Mouse (Mus musculus): ENCODE measurements around the gene Ltv1. TPM values are rescaled to one million over a fixed set of nuclear protein-coding genes. Genes with fewer than 3 reads are reported as not detected.

Gene Ltv1
- 10 to 100 TPM; 22.4 to 27.8 TPM for total RNA-seq (2021)
- long read RNA-seq, experiment 1, transcript Ltv1-201 (11 exons, 2,297 nt) = major isoform, 17 of 20 reads
- long read RNA-seq, experiment 1, partial matches to known transcripts = 2 of 20 reads
- long read RNA-seq, experiment 1, other reads (novel, unspliced or antisense) = 1 of 20 reads
- long read RNA-seq, experiment 2, transcript Ltv1-201 (11 exons, 2,297 nt) = major isoform, 39 of 41 reads
- long read RNA-seq, experiment 2, partial matches to known transcripts = 2 of 41 reads
- long read RNA-seq, experiment 2, other reads (novel, unspliced or antisense) = 0 of 41 reads

GRCm38 (mm10) chr10:13192731-13193351 is at the start of gene Ltv1:
Gene Ltv1, minus strand, starts transcription at chr10:13193168.
- peak; percentile 87 to 95 for DNase-seq
- intact Hi-C loops (cut with DNase I) = loop anchor here (10.0 kb wide), 2 partner anchors 178 to 1512 kb away; partner anchors contain the start of genes Nmbr and Vta1

DNA sequence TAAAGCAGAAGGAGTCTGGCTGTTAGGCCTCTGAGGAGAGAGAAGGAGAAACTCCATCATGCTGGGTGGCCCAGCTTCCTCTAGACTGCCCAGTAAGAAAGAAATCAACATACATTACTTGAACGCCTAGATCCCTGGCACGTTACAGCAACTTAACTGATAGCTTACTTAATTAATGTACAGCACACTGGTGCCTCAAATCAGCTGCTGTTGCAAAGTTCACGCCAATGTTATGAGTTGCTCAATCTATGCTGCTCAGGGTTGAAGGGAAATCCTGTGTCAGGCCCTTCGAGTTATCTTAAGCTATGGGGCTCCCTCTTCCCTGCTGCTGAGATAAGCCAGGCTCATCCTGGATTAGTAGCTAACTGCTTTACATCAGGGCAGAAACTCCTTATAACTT is 47.5 kb upstream of the Ltv1 start:
- intact Hi-C loops (cut with DNase I) = no loop called here
- DNase-seq = no peak

- DNase-seq = no peak
- intact Hi-C loops (cut with DNase I) = no loop called here
Measured at GRCm38 (mm10) chr10:13238188-13238587, 45.2 kb upstream of the Ltv1 start.

DNA sequence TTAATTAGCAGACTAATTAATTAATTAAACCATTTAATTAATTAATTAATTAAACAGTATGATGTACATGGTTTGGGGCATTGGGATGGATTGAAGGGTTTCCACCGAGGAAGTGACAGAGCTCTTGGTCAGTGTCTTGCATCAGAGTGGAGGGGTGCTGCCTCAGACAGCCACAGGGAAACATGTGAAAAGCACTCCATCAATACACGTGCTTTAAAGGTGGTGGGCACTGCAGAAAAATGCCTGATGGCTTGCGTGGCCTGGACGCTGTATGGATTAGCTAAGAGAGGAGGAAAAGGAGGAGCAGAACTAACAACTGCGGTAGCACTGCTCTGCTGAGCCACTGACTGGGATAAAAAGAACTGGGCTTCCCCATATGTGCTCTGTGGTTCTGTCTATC is 43.9 kb upstream of the Ltv1 start:
- intact Hi-C loops (cut with DNase I) = no loop called here
- no peak for DNase-seq

DNA sequence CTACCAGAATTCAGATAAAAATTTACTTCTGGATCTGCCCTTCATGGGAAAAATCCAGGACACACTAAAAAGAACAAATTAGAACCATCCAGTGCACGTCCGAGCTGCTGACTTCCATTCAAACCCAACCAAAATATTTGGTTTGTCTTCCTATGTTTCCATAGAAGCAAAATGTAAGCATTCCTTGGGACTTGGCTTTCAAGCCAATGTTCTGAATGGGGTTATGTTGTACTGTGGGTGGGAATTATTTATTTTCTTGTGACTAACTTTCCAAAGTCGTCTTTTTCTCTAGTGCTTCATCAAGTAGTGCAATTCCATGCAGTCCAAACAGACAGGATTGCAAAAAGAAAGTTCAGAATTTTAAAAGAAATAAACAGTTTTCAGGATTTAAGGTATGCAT is 41.5 kb upstream of the Ltv1 start:
- DNase-seq = no peak
- intact Hi-C loops (cut with DNase I) = no loop called here

DNA sequence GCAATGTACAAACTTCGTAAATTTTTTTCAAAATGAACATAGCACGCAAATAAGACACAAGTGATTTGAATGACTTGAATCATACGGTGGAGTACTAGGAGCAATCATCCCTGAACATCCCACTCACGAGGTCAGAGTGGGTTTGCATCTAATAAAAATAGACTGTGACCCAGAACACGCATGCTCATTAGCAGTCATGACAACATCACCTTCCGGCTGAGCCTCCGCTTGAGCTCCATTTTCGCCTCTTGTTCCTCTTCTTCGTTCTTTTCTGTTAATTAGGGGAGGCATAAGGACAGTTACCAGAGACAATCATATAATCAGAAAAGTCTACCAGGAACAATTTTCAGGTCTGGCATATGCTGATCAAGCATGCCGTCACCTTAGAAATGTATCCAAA is 41.0 kb upstream of the Ltv1 start:
- DNase-seq = no peak
- intact Hi-C loops (cut with DNase I) = no loop called here

DNA sequence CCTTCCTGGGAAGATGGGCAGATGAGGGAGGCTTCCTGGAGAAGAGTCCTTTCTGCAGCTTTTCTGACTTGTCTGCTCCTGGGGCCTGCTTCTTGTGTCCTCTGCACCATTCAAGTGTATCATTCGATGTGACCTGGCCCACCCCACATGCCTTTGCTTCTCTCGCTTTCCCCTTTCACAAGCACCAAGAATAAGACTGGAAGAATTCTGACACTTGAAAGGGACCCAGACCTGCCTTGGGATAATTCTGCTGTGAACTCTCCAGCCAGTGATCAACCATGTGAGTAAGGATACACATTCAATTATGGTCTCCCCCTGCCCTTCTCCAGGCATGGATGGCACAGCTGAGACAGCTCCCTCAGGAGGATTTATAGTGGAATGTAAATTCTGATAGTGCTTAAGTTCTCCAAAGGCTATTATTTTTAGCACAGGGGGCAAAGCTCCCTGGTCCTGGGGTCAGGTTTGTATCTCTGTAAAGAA is 40.2 kb upstream of the Ltv1 start:
- intact Hi-C loops (cut with DNase I) = no loop called here
- DNase-seq = no peak

DNA sequence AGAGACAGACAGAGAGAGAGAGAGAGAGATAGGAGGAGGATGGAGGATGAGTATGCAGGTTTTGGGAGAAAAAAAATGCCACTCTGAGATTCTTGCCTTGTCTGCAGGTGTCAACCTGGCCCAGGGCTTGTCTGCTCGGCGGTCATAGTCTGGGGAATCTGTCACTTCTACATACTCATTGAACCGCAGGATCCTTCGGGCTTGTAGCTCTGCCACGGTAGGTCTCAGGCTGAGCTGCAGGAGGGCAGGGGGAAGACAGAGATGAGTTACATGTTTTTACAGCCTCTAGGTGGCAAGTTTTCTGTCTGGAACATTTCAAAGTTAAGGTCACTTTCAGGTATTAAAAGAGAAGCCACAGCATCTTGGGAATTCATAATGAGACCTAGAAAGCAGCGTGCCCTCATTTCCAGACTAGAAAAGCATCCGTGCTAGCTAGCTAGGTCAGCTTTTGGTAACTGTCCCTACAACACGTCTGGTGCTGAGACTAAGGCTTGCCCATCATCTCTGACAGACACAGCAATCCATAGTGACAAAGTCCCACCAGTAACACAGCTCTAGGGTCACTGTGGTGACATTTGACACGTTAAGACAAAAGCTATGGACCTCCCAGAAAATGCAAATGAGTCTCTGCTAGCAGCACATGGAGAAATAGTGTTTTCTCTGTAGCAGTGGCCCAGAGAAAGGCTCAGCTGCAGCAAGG is 39.6 kb upstream of the Ltv1 start:
- intact Hi-C loops (cut with DNase I) = no loop called here
- no peak for DNase-seq

DNA sequence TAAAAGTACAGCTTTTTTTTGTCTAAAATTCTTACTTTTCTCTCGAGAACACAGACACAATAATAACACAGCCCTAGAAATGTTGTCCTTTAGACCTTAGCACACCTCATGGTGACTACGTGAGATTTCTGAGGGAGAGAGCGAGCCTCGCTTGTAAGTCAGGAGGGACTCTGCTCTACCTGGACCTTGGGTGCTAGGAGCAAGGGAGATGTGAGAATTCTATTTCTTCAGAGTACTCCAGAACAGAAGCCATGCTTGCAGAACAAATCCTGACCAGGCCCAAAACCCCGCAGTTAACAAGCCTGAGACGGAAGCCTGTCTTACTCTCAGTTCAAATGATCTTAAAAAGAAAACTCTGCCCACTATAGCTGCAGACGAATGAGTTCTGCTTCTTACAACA is 37.7 kb upstream of the Ltv1 start:
- intact Hi-C loops (cut with DNase I) = no loop called here
- DNase-seq = no peak

DNA sequence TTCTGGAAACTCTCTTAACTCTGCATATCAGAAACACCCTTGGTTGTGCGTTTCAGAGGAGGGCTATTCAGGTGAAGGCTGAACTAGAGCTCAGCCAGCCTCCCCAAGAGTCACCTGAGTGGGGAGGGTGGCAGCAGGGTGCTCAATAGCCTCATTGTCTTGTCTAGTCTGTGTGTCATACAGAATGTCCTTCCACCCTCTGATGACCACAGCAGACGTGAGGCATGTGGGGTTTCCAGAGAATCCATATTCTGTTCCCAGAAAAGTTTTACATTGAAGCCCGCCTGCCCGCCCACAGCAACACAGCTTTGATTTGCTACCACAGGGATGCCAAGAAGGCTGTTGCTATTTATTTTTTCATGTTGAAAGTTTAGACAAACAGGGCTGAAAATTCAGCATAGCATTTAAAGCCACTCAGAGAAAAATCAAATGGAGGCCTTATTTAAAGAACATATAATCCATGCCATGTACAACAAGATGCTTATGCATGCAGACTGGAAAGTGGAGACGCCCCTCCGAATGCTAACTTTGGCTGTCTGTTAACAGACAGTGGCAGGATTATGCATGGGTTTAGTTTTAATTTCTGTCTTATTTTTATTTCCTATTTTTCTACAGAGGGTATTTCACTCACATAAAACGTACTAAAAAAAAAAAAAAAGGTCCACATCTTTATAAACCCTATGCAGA is 32.6 kb upstream of the Ltv1 start:
- intact Hi-C loops (cut with DNase I) = no loop called here
- DNase-seq = no peak

DNA sequence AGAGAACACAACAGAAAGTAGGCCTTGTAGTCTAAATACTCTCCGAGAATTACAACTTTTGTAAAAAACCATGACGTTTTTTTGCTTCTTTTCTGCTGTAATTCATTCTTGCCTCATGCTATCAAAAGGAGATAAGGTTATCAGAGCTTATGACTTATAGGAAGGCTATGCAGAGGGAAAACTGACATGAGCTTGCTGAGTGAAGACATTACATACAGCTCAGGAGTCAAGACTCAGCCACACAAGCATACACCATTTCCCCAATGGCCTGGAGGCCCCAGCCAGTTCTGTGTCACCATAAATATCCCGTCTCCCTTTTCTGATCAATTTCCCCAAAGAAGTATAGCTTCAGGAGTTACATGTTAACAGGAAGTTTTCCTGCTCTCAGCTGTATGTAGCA is 29.2 kb upstream of the Ltv1 start:
- intact Hi-C loops (cut with DNase I) = loop anchor here (5.0 kb wide), 1 partner anchor 1305 kb away; no protein-coding TSS in a partner anchor
- DNase-seq = no peak

GRCm38 (mm10) chr10:13220061-13220460 is 27.1 kb upstream of the Ltv1 start:
- intact Hi-C loops (cut with DNase I) = loop anchor here (5.0 kb wide), 1 partner anchor 1307 kb away; no protein-coding TSS in a partner anchor
- no peak for DNase-seq

DNA sequence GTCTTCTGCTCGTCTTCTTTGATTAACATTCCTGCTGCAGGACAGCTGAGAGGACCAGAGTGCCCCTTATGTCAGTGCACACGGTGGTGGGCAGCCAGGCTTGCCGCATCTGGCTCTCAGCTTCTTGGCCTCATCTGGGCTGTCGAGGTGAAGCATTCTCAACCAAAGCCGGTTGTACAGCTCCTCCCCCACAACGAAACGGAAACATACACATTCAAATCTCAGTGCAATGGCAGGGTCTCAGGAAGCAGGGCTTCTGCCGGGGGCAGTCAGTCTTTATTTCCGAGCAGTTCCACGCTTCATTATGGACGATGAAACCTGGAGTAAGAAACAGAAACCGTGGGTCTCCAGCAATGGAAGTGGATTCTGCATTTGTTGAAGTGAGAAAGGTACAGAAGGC is 21.0 kb upstream of the Ltv1 start:
- intact Hi-C loops (cut with DNase I) = no loop called here
- no peak for DNase-seq

- DNase-seq = no peak
- intact Hi-C loops (cut with DNase I) = no loop called here
Measured at GRCm38 (mm10) chr10:13212829-13213228, 19.9 kb upstream of the Ltv1 start.

DNA sequence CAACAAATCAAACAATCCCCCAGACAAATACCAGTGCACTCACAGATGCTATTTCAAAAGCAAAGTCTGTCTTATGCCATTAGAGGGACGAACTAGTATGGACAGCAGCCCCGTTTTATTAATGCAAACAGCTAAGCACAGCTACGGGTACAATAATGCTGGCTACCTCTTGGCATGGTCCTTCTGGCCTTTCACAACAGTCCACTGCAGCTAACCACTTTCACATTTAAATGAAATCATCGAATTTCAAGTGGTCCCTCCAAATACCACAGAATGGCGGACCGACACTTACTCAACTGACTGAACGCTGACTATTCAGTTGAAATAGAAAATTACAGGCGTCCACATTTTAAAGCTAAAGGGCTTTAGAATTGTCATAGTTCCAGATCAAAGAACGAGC is 19.4 kb upstream of the Ltv1 start:
- DNase-seq = no peak
- intact Hi-C loops (cut with DNase I) = no loop called here

DNA sequence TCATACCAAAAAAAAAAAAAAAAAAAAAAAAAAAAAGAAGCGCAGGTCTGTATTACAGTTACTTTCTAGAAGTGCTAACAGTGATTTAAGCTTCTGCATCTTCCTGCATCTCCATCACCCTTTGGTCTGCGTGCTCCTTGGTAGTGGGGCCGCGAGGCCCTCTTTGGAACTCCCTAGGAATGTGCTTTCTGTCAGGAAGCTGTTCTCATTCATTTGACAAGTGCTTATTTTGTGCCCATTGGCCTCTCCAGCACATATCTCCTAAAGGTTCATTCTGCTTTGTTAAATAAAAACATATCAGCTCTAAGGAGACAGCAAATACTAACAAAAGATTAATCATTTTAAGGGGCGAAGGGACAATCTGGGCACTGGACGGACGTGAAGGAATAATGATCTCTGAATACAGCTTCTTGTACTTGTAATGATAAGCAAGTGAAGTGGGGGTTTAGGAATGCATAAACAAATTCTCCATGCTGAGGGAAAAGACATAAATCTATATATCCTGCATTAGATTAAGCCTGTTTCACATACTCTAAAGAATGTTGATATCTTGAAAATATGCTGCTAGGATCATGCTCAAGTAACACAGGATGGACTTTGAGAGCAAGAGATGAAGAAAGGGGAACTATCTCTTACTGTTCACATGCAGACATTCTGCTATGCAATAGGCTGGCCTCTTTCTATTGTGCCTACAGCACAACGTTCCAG is 17.1 kb upstream of the Ltv1 start:
- DNase-seq = no peak
- intact Hi-C loops (cut with DNase I) = no loop called here

DNA sequence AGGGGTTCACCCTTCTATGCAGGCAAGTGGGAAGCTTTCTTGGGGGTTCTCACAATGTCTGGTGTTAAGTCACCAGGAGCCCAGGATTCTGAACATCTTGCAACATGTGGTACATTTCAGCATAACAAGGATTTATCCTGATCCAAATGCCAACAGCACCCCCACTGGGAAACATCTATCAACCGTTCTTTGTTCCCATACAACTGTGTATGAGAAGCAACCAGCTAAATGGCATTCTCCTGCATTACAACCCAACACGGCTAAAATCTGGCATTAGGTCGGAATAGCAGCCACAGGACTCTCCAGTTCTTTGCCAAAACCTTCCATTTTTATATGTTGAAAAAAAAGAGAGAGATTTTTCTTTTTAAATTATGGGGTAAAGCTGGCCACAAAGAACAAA is 16.5 kb upstream of the Ltv1 start:
- DNase-seq = no peak
- intact Hi-C loops (cut with DNase I) = no loop called here

GRCm38 (mm10) chr10:13209061-13209460 is 16.1 kb upstream of the Ltv1 start:
- intact Hi-C loops (cut with DNase I) = no loop called here
- DNase-seq = no peak

DNA sequence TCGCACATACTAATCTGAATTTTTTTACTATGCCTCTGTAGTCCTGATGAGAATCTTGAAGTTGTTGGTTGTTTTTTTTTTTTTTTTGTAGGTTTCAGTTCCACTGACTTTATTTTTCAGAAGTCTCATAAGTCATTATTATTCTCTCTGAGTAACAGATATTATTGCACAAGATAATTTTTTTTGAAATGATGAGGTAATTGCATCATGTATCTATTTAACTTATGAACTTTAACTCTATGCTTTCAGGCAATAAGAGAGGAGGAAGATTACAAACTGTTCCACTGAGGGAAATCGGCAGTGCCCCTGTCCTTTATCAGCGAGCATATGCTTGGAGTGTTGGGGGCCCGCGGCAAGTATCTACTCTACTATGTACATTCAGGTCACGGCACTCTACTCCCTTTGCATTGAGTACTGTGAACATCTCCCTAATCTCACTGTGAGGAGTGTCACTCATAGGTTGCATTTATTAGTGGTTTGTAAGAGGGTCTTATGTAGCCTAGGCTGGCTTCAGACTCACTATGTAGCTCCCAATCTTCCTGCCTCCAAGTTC is 8.8 kb upstream of the Ltv1 start:
- DNase-seq = no peak
- intact Hi-C loops (cut with DNase I) = no loop called here

DNA sequence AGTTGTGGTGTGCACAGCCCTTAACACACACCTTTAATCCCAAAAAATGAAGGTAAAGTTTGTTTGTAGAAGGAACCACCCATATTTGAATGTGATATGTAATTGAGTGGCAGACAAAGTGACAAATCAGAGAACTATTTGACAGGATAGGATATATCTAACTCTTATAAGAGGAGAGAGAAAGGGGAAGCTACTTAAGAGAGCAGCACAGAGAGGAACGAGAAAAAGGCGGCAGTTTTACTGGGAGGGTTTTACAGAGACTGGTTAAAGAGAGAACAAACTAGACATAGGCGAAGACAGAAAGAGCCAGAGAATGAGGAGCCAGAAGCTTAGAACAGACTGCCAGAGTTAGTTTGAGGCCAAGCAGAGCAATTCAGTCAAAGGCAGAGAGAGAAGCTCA is 7.9 kb upstream of the Ltv1 start:
- intact Hi-C loops (cut with DNase I) = no loop called here
- no peak for DNase-seq

Data from gastrocnemius, postnatal 36 days (tissue).